Mouse (Mus musculus): ENCODE data around the gene Arl5c. TPM values are rescaled to one million over a fixed set of nuclear protein-coding genes. Genes with fewer than 3 reads are reported as not detected.

Gene Arl5c
- polyA plus RNA-seq, 1 experiment from 2014 or later: 8.4 TPM

- Histone ChIP-seq H3K4me3 (ENCODE audit: low read depth, low read length) (peak overlapping the region; percentile 40), H3K36me3 (ENCODE audit: control insufficient read depth, insufficient read depth, low read length) (no peaks in the 10 kb centered on the region), H3K9ac (ENCODE audit: low read depth, low read length) (peak overlapping the region; percentile 22; the same call in 1 of the 2 replicates), H3K27ac (ENCODE audit: low read length) (no peak overlapping the region), H3K4me2 (ENCODE audit: low read length) (peak overlapping the region; percentile 84), H3K9me3 (replicated peaks; ENCODE audit: control insufficient read depth, low read length, poor library complexity, severe bottlenecking) (no peaks in the 10 kb centered on the region), H3K4me1 (ENCODE audit: control insufficient read depth, insufficient read depth, low read length) (peaks cover 16% of the 10 kb centered on the region), H3K27me3 (ENCODE audit: control insufficient read depth, insufficient read depth, low read depth, low read length) (no peaks in the 10 kb centered on the region; the same call in 1 of the 2 replicates)
- ATAC-seq: 0 out of 2 replicates have a peak, but pooled peaks have one; percentile 26
- WGBS: 6% methylated on average over 13 of the region's 13 CpGs
These were observed 1.4 kb downstream of the Arl5c start for GRCm38 (mm10) chr11:97994539-97995100.

- Histone ChIP-seq H3K27me3 (ENCODE audit: control insufficient read depth, insufficient read depth, low read depth, low read length) (peaks cover 10% of the 10 kb centered on the region), H3K9ac (ENCODE audit: low read depth, low read length) (peak overlapping the region; percentile 75), H3K4me3 (ENCODE audit: low read depth, low read length) (peak overlapping the region; percentile 81), H3K27ac (ENCODE audit: low read length) (peak overlapping the region; percentile 91), H3K4me2 (ENCODE audit: low read length) (peak overlapping the region; percentile 58), H3K4me1 (ENCODE audit: control insufficient read depth, insufficient read depth, low read length) (peaks cover 18% of the 10 kb centered on the region), H3K36me3 (ENCODE audit: control insufficient read depth, insufficient read depth, low read length) (no peaks in the 10 kb centered on the region), H3K9me3 (replicated peaks; ENCODE audit: control insufficient read depth, low read length, poor library complexity, severe bottlenecking) (no peaks in the 10 kb centered on the region)
- under 1% methylated on average over 26 of the region's 26 CpGs for WGBS
- ATAC-seq: peak; percentile 86
These were observed 7.4 kb downstream of the Arl5c start for GRCm38 (mm10) chr11:97988530-97989096.

GRCm38 (mm10) chr11:97987551-97988526 is 8.1 kb downstream of the Arl5c start:
- WGBS: under 1% methylated on average over 42 of the region's 42 CpGs
- no peaks in the 10 kb centered on the region for H3K9me3 ChIP-seq (replicated peaks; ENCODE audit: control insufficient read depth, low read length, poor library complexity, severe bottlenecking)
- H3K4me1 ChIP-seq (ENCODE audit: control insufficient read depth, insufficient read depth, low read length): peaks cover 18% of the 10 kb centered on the region
- H3K27ac ChIP-seq (ENCODE audit: low read length): peak overlapping the region; percentile 91
- peak overlapping the region; percentile 81 for H3K4me3 ChIP-seq (ENCODE audit: low read depth, low read length)
- H3K27me3 ChIP-seq (ENCODE audit: control insufficient read depth, insufficient read depth, low read depth, low read length): peaks cover 10% of the 10 kb centered on the region
- peak overlapping the region; percentile 58 for H3K4me2 ChIP-seq (ENCODE audit: low read length)
- peak; percentile 85 for ATAC-seq
- H3K36me3 ChIP-seq (ENCODE audit: control insufficient read depth, insufficient read depth, low read length): no peaks in the 10 kb centered on the region
- peak overlapping the region; percentile 75 for H3K9ac ChIP-seq (ENCODE audit: low read depth, low read length)

- Histone ChIP-seq H3K27ac (ENCODE audit: low read length) (no peak overlapping the region), H3K4me3 (ENCODE audit: low read depth, low read length) (peak overlapping the region; percentile 81), H3K27me3 (ENCODE audit: control insufficient read depth, insufficient read depth, low read depth, low read length) (peaks cover 10% of the 10 kb centered on the region), H3K4me2 (ENCODE audit: low read length) (peak overlapping the region; percentile 77), H3K9me3 (replicated peaks; ENCODE audit: control insufficient read depth, low read length, poor library complexity, severe bottlenecking) (no peaks in the 10 kb centered on the region), H3K4me1 (ENCODE audit: control insufficient read depth, insufficient read depth, low read length) (peaks cover 18% of the 10 kb centered on the region), H3K36me3 (ENCODE audit: control insufficient read depth, insufficient read depth, low read length) (no peaks in the 10 kb centered on the region), H3K9ac (ENCODE audit: low read depth, low read length) (no peak overlapping the region; the same call in 1 of the 2 replicates)
- no peak for ATAC-seq
- WGBS: 23% methylated on average over 17 of the region's 17 CpGs
These were observed 9.1 kb downstream of the Arl5c start for GRCm38 (mm10) chr11:97986738-97987465.

GRCm38 (mm10) chr11:97985727-97986677 is 10.0 kb downstream of the Arl5c start, which contains the start of gene Plxdc1:
Gene Plxdc1 (minus strand): TSS chr11:97986444.
- Histone ChIP-seq H3K4me2 (ENCODE audit: low read length) (peak within 1 kb of the TSS; percentile 77), H3K9ac (ENCODE audit: low read depth, low read length) (peak within 1 kb of the TSS; percentile 69), H3K9me3 (replicated peaks; ENCODE audit: control insufficient read depth, low read length, poor library complexity, severe bottlenecking) (no peaks in the 10 kb centered on the region), H3K36me3 (ENCODE audit: control insufficient read depth, insufficient read depth, low read length) (no peaks in the 10 kb centered on the region), H3K27me3 (ENCODE audit: control insufficient read depth, insufficient read depth, low read depth, low read length) (peaks cover 10% of the 10 kb centered on the region), H3K4me3 (ENCODE audit: low read depth, low read length) (peak within 1 kb of the TSS; percentile 81), H3K27ac (ENCODE audit: low read length) (no peak within 1 kb of the TSS), H3K4me1 (ENCODE audit: control insufficient read depth, insufficient read depth, low read length) (peaks cover 18% of the 10 kb centered on the region)
- no peak for ATAC-seq
- WGBS: 3% methylated on average over 48 of the region's 74 CpGs

- H3K4me3 ChIP-seq (ENCODE audit: low read depth, low read length): no peak overlapping the region
- H3K4me1 ChIP-seq (ENCODE audit: control insufficient read depth, insufficient read depth, low read length): peaks cover 6% of the 10 kb centered on the region
- no peak overlapping the region for H3K9ac ChIP-seq (ENCODE audit: low read depth, low read length)
- H3K27me3 ChIP-seq (ENCODE audit: control insufficient read depth, insufficient read depth, low read depth, low read length): peaks cover 10% of the 10 kb centered on the region
- H3K27ac ChIP-seq (ENCODE audit: low read length): no peak overlapping the region
- no peaks in the 10 kb centered on the region for H3K9me3 ChIP-seq (replicated peaks; ENCODE audit: control insufficient read depth, low read length, poor library complexity, severe bottlenecking)
- no peak overlapping the region for H3K4me2 ChIP-seq (ENCODE audit: low read length)
- no peaks in the 10 kb centered on the region for H3K36me3 ChIP-seq (ENCODE audit: control insufficient read depth, insufficient read depth, low read length)
- WGBS: 53% methylated on average over 1 of the region's 1 CpGs
- ATAC-seq: no peak
These were observed 12.0 kb downstream of the Arl5c start for GRCm38 (mm10) chr11:97983983-97984382.

- WGBS: 79% methylated on average over 3 of the region's 3 CpGs
- no peaks in the 10 kb centered on the region for H3K9me3 ChIP-seq (replicated peaks; ENCODE audit: control insufficient read depth, low read length, poor library complexity, severe bottlenecking)
- H3K27ac ChIP-seq (ENCODE audit: low read length): no peak overlapping the region
- no peak overlapping the region for H3K9ac ChIP-seq (ENCODE audit: low read depth, low read length)
- H3K4me3 ChIP-seq (ENCODE audit: low read depth, low read length): no peak overlapping the region
- peaks cover 6% of the 10 kb centered on the region for H3K4me1 ChIP-seq (ENCODE audit: control insufficient read depth, insufficient read depth, low read length)
- no peaks in the 10 kb centered on the region for H3K36me3 ChIP-seq (ENCODE audit: control insufficient read depth, insufficient read depth, low read length)
- peaks cover 10% of the 10 kb centered on the region for H3K27me3 ChIP-seq (ENCODE audit: control insufficient read depth, insufficient read depth, low read depth, low read length)
- H3K4me2 ChIP-seq (ENCODE audit: low read length): no peak overlapping the region
- ATAC-seq: no peak
These were observed 12.5 kb downstream of the Arl5c start for GRCm38 (mm10) chr11:97983506-97983905.

- ATAC-seq: no peak
- no peak overlapping the region for H3K9ac ChIP-seq (ENCODE audit: low read depth, low read length)
- 91% methylated on average over 9 of the region's 9 CpGs for WGBS
These were observed 13.3 kb downstream of the Arl5c start for GRCm38 (mm10) chr11:97982721-97983120.

More at GRCm38 (mm10) chr11:97982721-97983120, 13.3 kb downstream of the Arl5c start:
- Histone ChIP-seq H3K4me1 (ENCODE audit: control insufficient read depth, insufficient read depth, low read length) (peaks cover 6% of the 10 kb centered on the region), H3K27me3 (ENCODE audit: control insufficient read depth, insufficient read depth, low read depth, low read length) (peaks cover 10% of the 10 kb centered on the region), H3K9me3 (replicated peaks; ENCODE audit: control insufficient read depth, low read length, poor library complexity, severe bottlenecking) (no peaks in the 10 kb centered on the region), H3K36me3 (ENCODE audit: control insufficient read depth, insufficient read depth, low read length) (no peaks in the 10 kb centered on the region), H3K4me2 (ENCODE audit: low read length) (no peak overlapping the region), H3K27ac (ENCODE audit: low read length) (no peak overlapping the region), H3K4me3 (ENCODE audit: low read depth, low read length) (no peak overlapping the region)
